Mouse (Mus musculus): ENCODE results near the gene Rere.

The Rere gene

DNA sequence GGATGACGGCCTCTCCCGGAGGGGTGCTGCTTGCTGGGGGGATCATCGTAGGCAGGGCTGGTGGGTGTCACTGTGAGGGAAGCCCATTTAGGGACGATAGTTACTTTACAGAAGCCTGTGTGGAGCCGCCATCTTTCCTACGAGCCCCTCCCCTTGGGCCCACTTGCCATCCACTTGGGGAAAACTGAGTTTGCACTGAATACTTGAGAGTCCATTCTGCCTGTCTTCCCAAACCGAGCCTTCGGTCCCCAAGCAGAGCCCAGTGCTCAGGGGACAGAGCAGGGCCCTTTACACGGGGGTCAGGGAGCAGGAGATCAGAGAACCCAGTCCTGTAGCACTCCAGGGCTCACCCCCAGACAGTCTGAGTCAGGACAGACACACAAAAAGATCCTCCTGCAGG, 362.9 kb downstream of the Rere start:
- DNase-seq (ENCODE audit: low read depth, low spot score) = no peak

DNA sequence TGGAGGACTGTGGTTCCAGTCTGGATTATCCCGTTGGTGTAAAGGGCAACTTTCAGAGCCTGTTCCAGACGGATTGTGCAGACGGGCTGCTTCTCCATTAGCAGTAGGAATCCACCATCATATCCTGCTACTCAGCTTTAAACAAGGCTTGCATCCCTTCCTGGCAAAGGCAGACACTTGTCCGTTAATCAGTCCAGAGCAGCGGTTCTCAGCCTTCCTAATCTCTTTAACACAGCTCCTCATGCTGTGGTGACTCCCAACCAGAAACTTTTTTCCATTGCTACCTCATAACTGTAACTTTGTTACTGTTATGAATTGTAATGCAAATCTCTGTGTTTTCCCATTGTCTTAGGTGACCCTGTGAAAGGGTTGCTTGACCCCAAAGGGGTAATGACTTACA, 367.9 kb downstream of the Rere start:
- no peak for DNase-seq (ENCODE audit: low read depth, low spot score)

DNA sequence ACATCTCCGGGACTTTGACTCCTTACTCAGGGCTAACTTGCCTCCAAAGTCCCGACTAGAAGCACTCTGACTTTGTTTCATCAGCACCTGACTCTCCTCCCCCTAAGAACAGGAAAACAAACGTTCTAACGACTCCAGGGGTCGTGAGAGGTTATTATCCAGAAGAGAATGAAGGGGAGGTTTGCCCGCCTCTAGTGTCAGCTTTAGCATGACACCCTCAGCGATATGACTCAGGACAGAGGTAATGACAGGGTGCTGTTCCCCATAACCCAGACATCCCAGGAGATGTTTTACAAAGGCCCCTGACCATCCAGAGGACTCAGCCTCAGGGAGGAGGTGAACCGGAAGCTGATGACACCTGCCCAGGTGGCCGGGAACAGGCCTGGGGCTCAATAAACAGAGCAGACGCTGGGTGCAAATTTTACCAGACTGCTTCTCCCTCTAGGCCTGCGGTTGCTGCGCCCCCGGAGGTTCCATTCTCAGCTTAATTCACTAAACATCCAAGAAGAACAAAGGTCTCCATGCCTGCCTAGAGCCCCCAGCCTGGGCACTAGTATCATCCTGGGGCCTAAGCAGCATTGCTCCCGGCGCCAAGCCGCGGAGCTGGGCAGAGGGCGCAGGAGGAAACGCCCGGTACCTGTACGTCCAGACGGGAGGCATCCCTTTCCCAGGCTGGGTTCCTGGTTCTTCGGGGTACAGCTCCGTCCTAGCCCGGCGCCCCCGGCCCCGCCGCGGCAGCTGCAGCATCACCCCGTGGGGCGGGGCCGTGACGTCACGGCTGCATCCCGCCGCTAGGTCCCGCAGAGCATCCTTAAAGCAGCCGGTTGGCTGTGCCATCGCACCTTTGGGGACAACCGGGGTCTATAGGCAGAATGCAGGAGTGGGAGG, 370.2 kb downstream of the Rere start, which contains the start of gene Slc45a1:
TSS of gene Slc45a1 (minus strand) at position 785 of the 888 bp plus-strand sequence.
- no peak for DNase-seq (ENCODE audit: low read depth, low spot score)

DNA sequence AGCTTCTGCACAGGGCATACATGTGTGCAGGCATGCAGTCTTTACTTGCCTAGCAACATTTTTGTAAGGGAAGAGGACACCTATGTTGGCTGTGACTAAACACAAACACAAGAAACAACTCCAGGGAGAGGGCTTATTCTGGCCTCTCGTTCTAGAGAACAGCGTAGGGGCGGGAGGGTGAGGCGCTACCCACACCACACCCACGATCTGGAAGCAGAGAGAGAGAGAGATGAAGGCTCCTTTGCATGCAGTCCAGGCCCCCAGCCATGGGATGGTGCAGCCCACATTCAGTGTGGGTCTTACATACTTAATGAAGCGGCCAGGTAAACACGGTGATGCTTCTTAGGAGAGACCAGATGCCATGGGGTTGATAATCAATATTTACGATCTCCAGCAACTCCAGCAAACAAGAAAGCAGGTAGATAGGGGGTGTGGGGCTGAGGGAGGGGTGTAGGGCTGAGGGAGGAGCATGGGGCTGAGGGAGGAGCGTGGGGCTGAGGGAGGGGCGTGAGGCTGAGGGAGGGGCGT, 371.7 kb downstream of the Rere start:
- no peak for DNase-seq (ENCODE audit: low read depth, low spot score)

DNA sequence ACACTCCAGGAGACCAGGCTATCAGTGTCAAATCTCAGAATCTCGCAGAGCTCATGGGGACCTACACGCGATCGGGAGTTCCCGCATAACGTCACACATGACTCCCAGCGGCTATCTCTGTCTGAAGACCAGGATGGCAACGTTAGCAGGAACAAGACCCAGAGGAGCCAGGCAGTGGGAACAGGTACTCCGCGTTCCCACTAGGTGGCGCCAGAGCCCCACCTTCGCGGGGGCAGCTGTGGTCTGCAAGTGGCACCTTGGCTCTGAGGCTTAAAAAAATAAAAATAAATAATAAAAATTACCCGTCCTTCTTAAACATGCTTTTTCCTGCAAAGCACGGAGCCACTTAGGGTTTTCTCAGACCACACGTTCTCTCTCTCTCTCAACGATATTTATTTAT, 374.5 kb downstream of the Rere start:
- peak; percentile 88 for DNase-seq (ENCODE audit: low read depth, low spot score)

DNA sequence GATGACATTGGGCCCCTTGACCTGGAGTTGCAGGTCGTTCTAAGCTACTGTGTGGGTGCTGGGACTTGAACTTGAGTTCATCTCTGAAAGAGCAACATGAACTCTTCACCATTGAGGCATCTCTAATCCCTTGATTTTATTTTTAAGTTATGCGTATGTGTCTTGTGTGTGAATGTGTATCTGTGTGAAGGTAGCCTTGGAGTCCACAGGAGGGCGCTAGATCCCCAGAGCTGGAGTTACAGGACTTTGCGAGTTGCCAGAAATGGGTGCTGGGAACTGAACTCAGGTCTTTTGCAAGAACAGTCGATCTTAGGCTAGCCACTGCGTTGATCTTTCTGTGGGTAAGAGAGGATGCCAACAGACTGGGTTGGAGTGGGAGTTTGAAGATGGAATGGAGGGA, 375.1 kb downstream of the Rere start:
- DNase-seq (ENCODE audit: low read depth, low spot score) = no peak

DNA sequence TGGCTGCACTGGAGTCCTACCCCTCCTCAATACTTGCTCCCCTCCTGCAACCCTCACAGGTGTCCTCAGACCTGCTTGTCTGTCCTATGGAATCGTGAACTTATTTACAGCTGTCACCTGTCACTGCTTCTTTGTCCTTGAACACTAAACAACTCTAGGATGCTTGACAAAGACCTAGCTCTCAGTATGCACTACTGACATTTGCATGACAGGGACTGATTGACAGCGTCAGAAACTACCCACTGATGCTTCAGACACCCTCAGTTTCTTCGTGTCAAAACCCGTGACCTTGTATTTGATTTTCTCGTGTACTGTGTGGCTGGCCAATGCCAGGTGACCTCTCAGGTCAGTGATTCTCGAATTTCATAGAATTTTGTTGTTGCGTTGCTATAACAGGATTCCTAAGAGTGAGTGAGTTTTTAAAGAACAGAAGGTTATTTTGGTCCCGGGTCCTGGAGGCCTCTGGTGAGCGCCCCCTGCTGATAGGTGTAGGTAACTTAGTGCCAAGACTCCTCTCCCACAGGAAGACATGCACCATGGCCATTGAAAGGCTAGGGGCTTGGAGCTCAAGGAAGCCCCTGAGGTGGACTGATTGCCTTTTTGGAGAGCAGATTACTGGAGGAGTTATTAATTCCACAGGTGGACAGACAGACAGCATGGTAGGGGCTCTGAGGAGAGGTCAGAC, 378.6 kb downstream of the Rere start:
- DNase-seq (ENCODE audit: low read depth, low spot score) = no peak

DNA sequence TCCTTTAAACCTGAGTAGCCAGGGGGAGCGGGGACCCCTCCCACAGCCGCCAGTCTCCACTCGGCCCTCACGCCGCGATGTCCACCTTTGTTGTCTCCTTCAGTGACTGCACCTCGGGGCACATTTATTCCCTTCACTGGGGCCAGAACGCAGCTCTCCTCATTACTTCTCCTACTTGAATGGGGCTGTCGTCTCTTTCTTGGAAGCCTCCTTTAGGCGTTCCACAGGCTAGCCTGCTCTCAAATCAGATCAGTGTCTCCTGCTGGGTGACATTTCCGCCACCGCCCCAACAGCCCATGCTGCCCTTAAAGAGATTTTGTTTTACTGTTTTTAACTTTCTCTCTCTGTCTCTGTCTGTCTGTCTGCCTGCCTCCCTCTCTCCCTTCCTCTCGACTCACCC, 380.4 kb downstream of the Rere start:
- DNase-seq (ENCODE audit: low read depth, low spot score) = no peak

DNA sequence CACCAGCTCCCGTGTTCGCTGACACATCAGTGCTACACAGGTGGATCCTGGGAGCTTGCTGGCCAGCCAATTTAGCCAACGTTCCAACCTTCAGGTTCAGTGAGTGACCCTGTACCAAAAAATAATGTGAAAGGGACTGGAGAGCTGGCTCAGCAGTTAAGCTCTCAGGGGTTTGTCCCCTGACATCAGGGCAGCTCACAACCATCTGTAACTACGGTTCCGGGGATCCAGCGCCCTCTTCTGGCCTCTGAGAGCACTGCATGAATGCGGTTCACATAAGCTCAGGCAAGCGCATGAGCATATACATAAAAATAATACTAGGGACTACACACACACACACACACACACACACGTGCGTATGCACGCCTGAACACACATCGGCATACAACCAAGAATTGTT, 381.7 kb downstream of the Rere start:
- DNase-seq (ENCODE audit: low read depth, low spot score) = peak; percentile 48

DNA sequence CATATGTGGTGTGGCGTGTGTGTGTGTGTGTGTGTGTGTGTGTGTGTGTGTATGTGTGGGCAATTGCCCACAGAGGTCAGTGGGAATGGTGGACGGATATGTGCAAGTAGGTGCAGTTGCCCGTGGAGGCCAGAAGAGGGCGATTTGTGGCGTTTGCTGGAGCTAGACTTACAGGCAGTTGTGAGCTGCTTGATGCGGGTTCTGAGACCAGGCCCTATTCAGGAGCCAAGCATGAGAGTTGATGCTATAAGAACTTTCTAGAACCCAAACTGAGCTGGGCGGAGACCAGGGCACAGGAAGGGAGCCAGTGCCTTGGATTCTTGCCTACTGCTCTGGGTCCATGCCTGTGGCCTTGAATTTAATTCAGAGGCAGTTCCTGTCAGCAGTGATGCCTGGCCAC, 383.3 kb downstream of the Rere start:
- DNase-seq (ENCODE audit: low read depth, low spot score) = no peak

DNA sequence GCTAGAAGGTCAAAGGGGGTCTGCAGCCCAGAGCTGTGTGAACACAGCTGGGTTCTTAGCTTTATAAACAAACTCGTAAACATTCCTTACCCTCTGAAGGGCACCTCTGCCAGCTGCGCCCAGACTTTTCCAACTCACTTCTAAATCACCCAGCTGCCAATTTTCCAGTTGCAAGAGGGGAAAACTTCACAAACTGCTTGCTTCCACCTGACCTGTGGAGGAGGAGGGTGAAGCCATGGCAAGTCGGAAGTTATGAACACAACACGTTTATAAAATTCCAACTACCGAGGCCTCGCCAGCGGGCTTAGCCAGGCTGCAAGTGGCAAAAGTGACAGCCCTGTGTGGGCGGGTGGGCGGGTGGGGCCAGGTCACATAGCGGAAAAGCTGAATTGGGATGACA, 384.4 kb downstream of the Rere start:
- no peak for DNase-seq (ENCODE audit: low read depth, low spot score)
